Mouse (Mus musculus) kidney, adult 8-10 months (tissue): ENCODE measurements around the gene Dedd2.
"Not testable (repeated sequence)": the region's sequence is repeated elsewhere in the genome, so short reads cannot be mapped to it uniquely, and the experiment has no call there.

Source experiments
- DNase-seq, 2 experiments: peaks; one replicate each; pipeline ENCODE4 v3.0.0; 2022

The Dedd2 gene

DNA sequence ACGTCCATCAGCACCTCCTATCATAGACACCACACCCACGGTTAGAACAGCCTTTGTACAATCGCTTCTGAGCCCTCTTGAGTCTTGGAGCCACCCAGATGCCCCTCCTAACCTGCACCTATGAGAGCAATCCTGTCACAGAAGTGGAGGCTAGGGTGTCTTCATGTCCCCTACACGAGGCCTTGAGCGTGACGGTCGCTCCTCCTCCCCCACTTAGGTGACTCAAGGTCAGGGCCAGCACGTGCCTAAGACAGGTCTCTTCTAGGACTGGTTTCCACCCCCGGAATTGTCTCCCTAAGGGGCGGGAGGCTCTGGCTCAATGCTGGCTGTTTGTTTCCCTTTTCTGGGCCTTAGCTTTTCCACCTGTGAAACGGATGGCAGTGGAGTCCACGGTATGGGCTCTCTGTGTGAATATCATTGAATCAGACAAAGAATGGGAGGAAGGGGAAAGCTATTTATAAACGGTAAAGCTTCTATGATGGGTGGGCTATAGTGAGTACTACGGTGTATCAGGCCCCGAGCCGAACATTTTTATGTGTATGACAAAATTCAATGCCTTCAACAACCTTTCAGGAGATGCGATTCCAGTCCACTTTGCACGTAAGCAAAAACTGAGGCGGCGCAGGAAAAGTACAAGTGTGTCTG is at the start of gene Dedd2:
TSS of gene Dedd2 (minus strand) at position 159 of the 645 bp plus-strand sequence.
- peak; percentile 68 to 72 for DNase-seq

DNA sequence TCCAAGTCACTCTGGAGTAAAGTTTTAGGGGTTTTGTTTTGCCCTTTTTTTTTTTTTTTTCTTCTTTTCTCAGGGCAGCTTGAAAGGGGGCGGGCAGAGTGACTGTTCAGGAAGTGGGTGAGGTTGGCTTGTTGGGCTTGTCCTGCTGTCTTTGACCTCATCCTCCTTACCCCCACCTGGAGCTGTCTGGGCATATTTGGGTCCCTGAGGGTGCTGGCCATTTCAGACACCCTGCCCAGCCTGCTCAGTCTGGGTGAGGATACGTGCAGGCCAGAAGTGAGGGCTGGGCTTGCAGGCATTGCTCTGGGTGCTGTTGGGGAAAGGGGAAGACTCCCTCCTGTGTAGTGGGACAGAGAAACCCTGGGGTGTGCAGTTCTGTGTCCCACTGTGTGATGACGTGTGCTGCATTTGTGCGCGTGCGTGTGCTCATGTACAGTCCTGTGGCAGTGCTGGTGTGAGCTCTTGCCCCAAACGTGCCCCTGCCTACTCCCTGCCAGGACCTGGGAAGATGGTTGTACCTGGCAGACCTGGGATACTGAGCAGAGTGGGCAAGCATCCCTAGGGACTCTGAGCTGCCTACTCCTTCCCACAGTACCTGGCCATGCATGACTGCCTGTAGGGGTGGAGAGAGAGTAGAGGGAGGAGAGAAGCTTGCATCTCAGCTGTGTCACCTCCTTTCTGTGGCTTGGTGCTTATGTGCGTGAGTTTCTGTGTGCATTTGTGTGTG is 49.3 kb upstream of the Dedd2 start:
- no peak for DNase-seq

DNA sequence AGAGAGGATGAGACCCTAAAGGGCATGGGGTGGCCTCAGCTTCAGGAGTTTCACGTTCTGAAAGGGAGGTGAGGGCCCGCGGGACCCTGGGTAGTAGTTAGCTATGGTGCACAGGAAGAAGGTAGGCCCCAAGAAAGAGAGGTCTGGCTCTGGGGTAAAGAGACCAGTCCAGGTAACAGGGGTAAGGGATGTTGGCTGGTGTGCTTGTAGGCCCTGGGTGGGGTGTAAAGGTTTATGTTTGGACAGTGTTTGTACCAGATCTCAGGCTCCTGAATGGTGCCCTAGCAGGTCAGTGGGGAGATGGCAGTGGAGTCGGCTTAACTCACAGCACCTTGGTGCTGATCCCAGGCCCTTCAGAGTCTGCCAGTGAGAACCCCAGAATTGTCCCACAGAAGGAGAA is 48.6 kb upstream of the Dedd2 start:
- DNase-seq = no peak

DNA sequence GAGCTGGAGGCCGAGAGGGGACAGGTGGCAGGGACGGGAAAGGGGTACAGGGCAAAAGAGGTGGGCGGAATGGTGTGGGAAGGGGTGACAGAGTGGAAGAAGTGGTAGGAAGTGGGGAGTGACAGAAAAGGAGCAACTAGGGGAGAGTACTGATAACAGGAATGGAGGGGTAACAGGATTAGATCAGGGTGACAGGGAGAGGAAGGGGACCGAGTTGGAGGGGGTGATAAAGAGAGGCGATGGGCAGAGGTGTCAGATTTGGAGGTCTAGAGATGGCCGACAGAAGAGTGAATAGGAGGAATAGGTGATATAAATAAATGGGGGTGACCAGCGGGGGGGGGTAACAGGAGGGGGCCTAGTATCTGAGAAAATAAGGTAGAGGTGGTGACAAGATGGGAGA is 48.2 kb upstream of the Dedd2 start:
- no peak for DNase-seq

DNA sequence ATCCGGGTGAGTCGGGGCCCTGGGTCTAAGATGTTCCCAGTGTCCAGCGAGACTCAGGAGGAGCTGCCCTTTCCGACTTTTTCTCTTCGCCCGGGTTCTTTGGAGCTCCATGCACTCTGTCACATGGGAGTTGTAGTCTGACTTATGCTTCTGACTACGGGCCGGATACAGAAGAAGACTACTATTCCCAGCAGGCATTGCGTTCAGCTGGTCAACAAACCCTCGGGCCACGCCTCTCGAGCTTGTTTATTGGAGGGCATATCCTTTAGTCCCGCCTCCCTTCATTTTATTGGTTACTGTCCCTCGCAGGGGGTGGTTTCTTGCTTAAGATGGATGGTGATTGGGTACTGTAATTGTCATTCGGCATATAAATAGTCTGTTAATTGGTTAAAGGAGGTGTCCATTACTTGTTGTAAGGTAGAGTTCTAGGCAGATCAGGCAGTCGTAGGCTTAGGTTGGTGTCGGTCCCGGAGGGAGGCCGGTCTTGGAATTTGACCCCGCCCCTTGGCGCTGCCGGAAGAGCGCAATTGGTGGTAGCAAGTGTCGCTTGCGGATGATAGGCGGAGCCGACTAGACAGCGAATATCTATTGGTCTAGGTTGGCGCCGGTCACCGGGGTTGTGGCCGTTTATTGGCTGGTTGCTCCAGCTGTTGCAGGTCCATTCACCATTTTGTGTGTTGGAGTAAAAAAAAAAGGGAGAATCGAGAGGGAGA is 47.5 kb upstream of the Dedd2 start:
- DNase-seq = peak; percentile 99 to 100

DNA sequence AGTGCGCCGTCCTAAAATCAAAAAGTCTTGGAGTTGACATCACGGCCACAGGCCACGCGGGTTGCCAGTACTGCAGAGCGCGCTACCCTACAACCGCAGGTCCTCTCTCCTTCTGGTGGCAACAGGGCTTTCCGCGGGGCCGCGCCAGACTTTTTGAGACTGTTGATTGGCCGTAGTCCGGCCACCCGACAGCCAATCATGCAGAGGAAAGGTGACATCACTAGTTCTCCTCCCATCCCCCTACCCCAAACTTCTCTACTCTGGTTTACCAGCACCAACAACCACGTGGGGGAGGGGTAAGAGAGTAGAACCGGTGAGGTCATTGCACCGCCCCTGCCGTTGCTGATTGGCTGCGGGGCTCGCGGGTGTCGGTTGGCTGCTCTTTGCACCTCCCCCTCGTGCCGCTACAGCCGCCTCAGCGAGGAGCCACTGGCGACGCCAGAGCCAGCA is 46.9 kb upstream of the Dedd2 start, which contains the start of gene Cic:
TSS of gene Cic (plus strand) at position 404 of the 450 bp plus-strand sequence.
- DNase-seq = peak; percentile 99 to 100

DNA sequence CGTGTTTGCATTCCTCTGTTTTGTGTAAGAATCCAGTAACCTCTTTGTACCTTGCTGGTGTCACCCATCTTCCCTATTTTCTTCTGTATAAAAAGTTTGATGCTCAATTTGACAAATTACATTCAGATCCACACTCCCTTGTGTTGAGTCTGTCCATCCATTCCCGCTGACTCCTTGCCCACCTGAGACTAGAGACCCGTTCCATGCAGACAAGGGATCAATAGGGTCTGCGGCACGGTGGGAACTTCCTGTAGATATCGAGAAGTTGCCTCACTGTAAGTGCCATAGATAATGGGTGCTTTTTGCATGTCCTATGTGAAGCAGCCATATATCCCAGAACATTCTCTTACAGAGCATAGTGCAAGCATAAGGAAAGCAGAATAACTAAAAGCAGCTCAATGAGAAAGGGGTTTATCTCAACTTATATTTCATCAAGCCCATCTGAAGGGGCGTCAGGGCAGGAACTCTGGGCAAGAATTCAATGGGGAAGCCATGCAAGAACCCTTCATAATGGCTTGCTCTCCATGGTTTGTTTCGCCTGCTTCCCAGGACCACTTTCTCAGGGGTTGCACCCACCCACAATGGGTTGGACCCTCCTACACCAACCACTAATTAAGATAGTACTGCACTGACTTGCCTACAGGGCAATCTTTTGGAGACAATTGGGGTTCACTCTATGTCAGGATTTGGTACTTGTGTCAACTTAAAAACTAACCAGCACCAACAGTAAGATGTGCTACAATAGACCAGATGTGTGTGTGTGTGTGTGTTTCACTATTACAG is 46.0 kb upstream of the Dedd2 start:
- peak in 1 of 2 experiments; percentile 6 for DNase-seq

DNA sequence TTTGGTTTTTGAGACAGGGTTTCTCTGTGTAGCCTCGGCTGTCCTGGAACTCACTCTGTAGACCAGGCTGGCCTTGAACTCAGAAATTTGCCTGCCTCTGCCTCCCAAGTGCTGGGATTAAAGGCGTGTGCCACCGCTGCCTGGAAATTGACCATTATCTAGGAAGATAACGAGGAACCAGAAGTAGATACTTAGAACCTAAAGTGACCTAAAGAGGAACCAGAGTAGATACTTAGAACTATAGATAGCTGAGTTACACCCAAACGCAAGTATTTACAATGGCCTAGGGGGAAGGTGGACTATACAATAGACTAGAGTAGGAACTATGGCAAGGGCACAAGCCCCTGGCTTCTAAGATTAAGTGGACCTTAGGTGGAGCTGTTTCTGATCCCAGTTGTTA is 45.3 kb upstream of the Dedd2 start:
- not testable (repeated sequence) for DNase-seq

DNA sequence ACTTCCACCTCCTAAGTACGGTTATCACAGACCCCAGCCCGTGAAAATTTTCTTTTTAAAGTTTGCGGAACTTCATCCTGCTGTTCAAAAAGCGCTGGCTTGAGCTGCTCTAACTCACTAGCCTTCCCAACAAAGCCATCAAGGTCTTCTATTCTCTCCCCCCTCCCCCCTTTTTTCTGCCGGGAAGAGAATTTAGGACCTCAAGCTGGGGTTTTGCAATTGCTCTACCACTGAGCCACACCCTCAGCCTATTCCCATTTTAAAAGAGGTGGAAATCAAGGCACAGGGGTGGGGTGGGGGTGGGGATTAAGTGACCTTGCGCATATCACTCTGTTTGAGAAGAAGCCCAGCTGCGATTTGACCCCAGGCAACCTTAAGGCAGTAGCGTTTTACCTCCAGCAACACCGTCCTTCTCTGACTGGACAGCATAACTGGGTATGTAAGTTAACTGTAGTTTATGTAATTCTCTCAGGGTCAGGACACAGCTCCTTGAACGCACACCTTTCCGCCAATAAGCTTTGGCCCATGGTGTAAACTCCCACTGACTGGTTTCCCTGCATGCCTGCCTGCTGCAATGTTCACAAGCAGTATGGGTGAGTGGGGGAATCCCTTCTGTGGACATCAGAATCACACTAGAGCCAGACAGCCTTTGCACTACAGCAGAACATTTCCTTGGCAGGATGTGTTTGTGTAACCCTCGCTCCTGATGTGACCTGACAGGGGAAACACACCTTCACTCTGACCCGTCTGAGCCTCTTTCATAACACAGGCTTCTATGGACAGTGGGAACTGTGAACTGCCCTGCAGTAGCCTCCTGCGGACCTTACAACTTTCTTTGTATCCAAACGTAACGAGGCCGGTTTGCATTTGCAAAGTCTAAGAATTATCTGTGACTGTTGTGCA is 43.8 kb upstream of the Dedd2 start:
- no peak for DNase-seq

DNA sequence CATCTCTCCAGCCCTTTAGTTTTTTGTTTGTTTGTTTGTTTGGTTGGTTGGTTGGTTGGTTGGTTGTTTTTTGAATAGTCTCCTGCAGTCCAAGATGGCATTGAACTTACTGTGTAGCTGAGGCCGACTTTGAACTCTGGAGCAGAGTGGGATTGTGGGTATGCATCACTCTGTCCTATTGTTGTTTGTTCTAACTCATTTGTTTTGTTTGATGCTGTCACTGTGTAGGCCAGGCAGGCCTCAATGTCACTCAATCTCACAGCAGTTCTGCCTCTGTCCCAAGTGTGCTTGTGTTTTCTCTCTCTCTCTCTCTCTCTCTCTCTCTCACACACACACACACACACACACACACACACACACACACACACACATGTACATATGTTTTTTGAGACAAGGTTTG is 41.5 kb upstream of the Dedd2 start:
- DNase-seq = no peak

DNA sequence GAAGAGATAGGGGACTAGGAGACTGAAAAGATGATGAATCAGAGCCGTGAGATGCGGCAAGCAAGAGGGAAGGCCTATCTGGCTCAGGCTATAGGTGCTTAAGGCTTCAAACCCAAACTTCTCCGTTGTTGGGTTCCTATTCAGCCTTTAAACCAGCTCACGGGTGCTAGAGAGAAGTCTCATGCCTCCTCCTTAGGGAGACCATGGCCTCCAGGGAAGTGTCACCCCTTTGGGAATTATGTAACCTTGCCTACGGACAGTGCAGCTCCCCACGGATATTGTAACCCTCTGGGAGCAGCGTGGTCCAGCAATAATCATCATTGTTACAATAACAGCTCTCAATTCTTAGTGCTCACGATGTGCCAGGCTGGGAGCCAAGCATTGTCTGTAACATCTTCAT is 31.4 kb upstream of the Dedd2 start:
- no peak for DNase-seq

DNA sequence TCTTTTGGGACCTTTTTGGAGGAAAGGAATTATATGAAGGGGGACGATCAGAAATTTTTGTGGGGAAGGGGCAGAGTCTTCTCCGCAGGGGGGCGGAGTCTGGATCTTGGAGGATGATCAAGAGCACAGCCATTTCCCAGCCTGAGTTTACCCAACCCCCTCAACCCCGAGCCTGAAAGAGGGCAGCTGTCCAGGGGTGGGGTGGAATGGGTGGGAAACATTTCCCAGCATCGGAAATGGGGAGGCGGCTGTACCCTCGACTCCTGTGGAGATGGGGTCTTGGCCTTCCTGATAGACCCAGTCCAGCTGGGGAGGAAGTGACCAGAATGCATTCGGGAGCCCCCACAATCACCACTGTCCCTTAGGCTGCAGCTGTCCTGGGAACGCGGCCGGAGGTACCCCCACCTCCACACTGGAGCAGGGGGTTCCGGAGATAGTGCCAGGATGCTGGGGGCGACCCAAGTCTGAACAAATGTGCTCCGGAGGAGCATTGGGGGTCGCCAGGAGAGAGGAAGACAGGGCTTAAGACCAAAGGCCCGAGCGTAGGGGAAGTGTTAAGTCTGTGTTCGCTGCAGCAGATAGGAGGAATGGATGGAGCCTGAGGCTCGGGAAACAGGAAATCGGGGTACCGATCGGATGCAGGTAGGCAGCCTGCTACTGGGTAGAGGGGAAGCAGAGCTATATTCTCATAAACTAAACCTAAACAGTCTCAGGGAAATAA is 30.8 kb upstream of the Dedd2 start:
- peak in 1 of 2 experiments; percentile 53 for DNase-seq

DNA sequence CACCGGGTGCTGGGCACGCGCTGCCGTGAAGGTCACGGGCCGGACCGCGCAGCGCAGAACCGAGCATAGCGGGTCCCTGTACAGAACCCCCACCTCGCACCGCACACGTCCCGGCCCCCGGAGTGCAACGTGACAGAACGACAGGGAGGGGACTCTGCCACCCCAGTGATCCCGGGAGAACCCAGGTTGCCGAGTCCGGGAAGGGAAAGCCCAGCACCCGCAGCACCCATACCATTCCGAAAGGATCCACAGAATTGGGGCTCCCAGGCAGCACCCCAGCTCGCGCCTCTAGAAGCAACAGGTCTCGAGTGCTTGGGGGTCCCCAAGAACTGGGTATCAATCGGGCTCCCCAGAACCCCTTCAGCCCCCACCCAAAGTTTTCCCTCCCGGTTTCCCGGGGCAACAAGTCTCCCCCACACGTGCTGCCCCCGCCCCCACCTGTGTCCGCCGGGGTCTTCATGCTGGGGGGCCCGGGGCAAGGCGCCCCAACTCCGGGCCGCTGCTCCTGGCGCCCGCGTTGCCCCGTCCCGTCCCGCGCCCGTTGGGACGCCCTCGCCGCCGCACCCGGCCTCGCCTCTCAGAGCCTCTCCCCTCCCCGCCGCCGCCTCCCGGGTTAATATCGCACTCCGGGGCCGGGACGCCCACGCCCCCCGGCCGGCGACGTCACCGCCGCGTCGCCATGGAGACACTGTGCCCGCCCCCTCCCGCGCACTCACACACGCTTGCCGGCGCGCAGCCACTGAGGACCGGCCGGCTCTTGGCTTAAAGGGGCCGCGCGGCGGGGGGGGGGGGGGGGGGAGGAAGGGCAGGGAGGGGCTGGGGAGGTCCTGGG is 29.9 kb upstream of the Dedd2 start, which contains the start of gene Erf:
TSS of gene Erf (minus strand) at position 621 of the 832 bp plus-strand sequence.
- DNase-seq = peak; percentile 93 to 95

DNA sequence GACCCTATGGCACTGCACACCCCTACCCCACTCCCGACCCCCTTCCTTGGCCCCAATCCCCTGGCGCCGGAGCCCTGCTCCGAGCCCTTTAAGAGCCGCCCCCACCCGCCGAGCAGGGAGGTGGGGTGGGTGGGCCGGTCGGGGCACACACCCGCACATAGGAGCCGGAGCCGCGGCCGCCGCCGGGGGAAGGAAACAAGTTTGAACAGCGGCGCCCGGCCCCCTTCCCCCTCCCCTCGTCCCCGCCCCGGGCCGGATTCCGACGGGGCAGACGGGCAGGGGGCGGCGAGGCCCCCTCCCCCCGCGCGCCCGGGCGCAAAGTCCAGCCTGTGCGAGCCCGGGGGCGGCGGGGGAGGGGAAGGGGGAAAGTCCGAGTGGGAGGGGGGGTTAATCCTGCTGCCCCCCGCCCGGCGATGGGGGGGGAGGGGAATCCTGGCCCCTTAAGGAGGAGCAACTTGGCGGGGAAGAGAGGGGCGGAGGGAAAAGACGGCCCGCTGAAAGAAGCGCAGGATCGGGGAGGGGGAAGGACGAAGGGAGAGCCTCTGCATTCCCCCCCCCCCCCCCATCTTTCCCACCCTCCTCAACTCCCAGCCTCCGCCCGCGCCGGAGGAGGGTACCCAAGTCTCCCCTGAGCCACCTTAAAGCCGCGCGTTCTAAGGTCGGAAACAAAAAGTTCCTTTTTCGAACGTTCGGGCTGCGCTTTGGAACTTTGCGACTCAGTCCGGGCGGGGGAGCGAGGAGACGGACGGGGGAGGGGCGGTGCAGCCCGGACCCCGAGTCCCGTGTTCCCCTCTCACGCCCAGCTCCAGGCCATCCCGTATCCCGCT is 29.1 kb upstream of the Dedd2 start:
- DNase-seq = peak; percentile 75 to 80

DNA sequence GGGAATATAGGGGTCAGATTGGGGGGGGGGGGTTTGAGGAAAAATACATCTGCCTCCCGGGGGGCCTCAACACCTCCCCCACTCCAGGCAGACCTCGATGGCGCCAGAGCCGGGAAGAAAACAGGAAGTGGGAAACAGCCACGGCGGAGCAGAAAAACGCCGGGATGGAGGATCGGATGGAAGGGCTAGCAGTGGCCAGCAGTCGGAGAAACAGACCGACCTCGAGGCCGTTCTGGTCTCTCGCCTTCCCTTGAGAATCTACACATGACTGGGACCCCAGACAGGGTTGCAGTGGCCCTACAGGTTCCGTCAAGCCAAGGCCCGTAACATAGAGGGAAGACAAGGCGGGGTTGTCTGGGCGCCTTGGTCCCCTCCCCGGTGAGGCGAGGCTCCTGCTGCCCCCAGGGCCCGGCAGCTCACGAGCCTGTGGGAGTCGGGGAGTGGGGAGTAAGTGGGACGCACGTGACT is 28.5 kb upstream of the Dedd2 start:
- no peak for DNase-seq

DNA sequence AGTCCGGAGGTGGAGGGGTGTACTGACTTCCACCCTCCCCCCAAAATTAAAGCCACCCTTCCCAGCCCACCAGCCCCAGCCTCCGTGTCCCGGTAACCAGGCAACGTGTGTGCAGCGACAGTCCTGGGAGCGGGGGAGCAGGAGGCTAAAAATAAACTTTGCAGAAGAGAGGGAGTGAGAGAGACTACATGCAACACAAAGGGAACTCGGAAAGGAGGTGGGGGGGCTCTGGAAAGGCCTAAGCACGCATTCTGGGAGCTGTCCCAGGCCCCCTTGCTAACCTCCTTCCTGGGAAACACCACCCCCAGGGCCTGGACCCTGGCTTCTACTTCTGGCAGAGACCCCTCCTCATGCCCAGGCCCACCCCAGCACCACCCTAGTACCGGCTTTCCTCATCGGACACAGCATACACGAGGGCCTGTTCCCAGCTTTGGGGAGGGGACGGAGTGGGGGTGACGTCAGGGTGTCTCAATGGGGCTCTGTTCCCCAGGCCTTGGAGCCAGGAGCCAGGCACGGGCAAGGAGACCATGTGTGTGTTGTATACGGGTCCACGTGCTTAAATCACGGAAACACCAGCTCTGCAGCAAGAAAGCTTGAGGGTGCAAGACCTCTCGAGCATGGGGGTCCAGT is 27.7 kb upstream of the Dedd2 start:
- DNase-seq = no peak

DNA sequence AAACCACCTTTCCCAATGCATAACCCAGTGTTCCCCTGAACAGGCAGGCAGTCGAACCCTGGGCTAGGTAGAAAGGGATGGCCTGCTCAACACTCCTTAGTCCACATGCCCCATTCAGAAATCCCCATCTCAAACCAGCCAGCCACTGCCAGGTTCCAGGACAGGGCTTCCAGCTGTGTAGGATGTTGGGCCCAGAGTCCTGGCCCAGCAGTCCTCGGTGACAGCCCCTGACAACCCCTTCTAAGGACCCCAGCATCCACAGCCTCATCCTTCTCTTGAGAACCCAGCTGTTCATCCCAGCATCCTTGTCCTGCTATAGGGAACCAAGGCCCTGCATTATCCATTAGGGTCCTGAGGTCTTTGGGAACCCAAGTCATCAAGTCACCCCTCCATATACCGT is 27.1 kb upstream of the Dedd2 start:
- DNase-seq = no peak

DNA sequence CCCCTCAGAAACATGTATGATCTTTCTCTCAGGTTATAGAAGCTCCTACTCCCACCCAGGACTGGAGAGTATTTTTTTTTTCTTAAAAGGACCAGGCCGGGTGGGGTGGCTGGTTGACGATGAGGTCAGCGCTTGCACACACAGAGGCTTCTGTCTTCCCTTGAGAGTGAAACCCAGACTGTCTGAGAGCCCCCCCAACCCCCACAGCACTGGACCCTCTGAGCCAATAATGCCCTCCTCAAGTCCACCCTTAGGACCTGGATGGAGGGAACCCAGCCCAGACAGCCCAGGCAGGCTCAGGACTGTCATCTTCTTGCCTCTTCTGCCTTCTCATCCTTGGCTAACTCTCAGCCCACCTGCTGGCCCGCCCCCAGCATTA is 26.3 kb upstream of the Dedd2 start:
- no peak for DNase-seq
